Mouse (Mus musculus) liver, embryonic 15.5 days (tissue): Measurements from ENCODE around the gene Il17rc. TPM values are rescaled to one million over a fixed set of nuclear protein-coding genes. Genes with fewer than 3 reads are reported as not detected.

ENCODE experiments used
- ATAC-seq: fragments of 200-750 bp; cut with Nextera tagmentation; 2 replicates; pipeline ENCODE4 v1.8.0; 2017; ENCODE audit warnings: moderate number of reproducible peaks, mild to moderate bottlenecking, moderate library complexity; ENCODE audit not compliant: insufficient read depth
- H3K27ac ChIP-seq: fragments of 300-500 bp; sonication (generic); replicated peaks from 2 replicates; pipeline ENCODE4 v1.5.1; 2015; ENCODE audit warnings: mild to moderate bottlenecking, inconsistent platforms
- H3K27me3 ChIP-seq: fragments of 300-500 bp; sonication (generic); 2 replicates; pipeline ENCODE4 v1.6.1; 2015; ENCODE audit warnings: mild to moderate bottlenecking, inconsistent platforms
- H3K36me3 ChIP-seq: fragments of 300-500 bp; sonication (generic); replicated peaks from 2 replicates; pipeline ENCODE4 v1.6.1; 2015; ENCODE audit warnings: moderate library complexity, mild to moderate bottlenecking, inconsistent platforms
- H3K4me1 ChIP-seq: fragments of 300-500 bp; sonication (generic); replicated peaks from 2 replicates; pipeline ENCODE4 v1.6.1; 2015; ENCODE audit warnings: inconsistent platforms
- H3K4me2 ChIP-seq: fragments of 300-500 bp; sonication (generic); 2 replicates; pipeline ENCODE4 v1.6.1; 2015; ENCODE audit warnings: moderate library complexity, mild to moderate bottlenecking, inconsistent platforms
- H3K4me3 ChIP-seq: fragments of 300-500 bp; sonication (generic); replicated peaks from 2 replicates; pipeline ENCODE4 v1.5.1; 2015; ENCODE audit warnings: mild to moderate bottlenecking, inconsistent platforms
- H3K9ac ChIP-seq: fragments of 300-500 bp; sonication (generic); 2 replicates; pipeline ENCODE4 v1.6.1; 2015; ENCODE audit warnings: moderate library complexity, mild to moderate bottlenecking, inconsistent platforms
- H3K9me3 ChIP-seq: fragments of 300-500 bp; sonication (generic); replicated peaks from 2 replicates; pipeline ENCODE4 v1.6.1; 2016; ENCODE audit warnings: inconsistent platforms
- WGBS: fragments of 180-500 bp; shearing (Covaris S2); methylation state at CpG from one replicate; pipeline ENCODE4 v1.1.7; 2015; ENCODE audit warnings: mixed read lengths; ENCODE audit not compliant: insufficient replicate concordance; 5-methylcytosine and 5-hydroxymethylcytosine counted together
- polyA plus RNA-seq: library from polyadenylated mRNA; unstranded; fragments of >200 nt; fragmentation: Nextera tagmentation; extraction: Ambion mirVana; gene quantifications from 2 replicates; pipeline ENCODE4 v1.2.1, GENCODE M21; 2015

Gene Il17rc
- polyA plus RNA-seq, 1 experiment from 2014 or later = 9.1 TPM

- H3K27ac ChIP-seq = no peak within 1 kb of the TSS
- no peak within 1 kb of the TSS for H3K9ac ChIP-seq
These were observed 35.5 kb upstream of the Il17rc start, which contains the start of gene Cidec for GRCm38 (mm10) chr6:113435664-113436205. TSS of gene Cidec (minus strand) at chr6:113435760.

GRCm38 (mm10) chr6:113437135-113437534 is 34.1 kb upstream of the Il17rc start:
- H3K36me3 ChIP-seq = no peaks in the 10 kb centered on the region
- no peak overlapping the region for H3K4me2 ChIP-seq
- H3K9me3 ChIP-seq = no peaks in the 10 kb centered on the region
- H3K4me1 ChIP-seq = peaks cover 12% of the 10 kb centered on the region
- H3K27ac ChIP-seq = no peak overlapping the region
- H3K9ac ChIP-seq = no peak overlapping the region
- 64% methylated on average over 12 of the region's 12 CpGs for WGBS
- H3K27me3 ChIP-seq = no peaks in the 10 kb centered on the region
- no peak for ATAC-seq
- no peak overlapping the region for H3K4me3 ChIP-seq

More at GRCm38 (mm10) chr6:113435664-113436205, 35.5 kb upstream of the Il17rc start, which contains the start of gene Cidec:
- Histone ChIP-seq H3K4me2 (no peak within 1 kb of the TSS), H3K4me1 (no peaks in the 10 kb centered on the region), H3K36me3 (no peaks in the 10 kb centered on the region), H3K9me3 (no peaks in the 10 kb centered on the region), H3K27me3 (no peaks in the 10 kb centered on the region), H3K4me3 (no peak within 1 kb of the TSS)
- WGBS = 60% methylated on average over 9 of the region's 9 CpGs
- ATAC-seq = no peak

GRCm38 (mm10) chr6:113438721-113439430 is 32.4 kb upstream of the Il17rc start:
- Histone ChIP-seq H3K4me2 (no peak overlapping the region), H3K27ac (no peak overlapping the region), H3K27me3 (no peaks in the 10 kb centered on the region), H3K9me3 (no peaks in the 10 kb centered on the region), H3K36me3 (no peaks in the 10 kb centered on the region), H3K9ac (no peak overlapping the region), H3K4me3 (no peak overlapping the region), H3K4me1 (peaks cover 24% of the 10 kb centered on the region)
- no peak for ATAC-seq
- 41% methylated on average over 12 of the region's 12 CpGs for WGBS

DNA sequence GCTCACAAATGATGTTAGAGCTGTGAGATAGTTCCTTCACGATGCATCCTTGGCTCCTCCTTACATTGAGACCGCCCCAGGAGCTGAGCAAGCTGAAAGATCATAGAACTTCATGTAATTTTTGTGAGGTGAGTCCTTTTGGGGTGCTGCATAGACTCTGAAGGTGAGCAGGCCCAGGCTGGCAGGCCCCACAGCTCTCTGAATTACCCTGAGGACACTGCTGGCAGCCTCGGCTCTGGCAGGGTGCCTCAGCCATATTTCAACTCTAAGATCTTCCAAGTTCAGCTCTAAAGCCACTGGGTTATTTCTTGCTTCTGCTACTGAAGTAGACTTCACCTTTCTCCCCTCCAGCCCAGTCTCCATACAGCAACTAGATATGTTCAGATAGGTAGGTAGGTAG is 30.5 kb upstream of the Il17rc start:
- H3K4me3 ChIP-seq = no peak overlapping the region
- H3K9me3 ChIP-seq = no peaks in the 10 kb centered on the region
- no peak for ATAC-seq
- H3K4me2 ChIP-seq = no peak overlapping the region
- no peaks in the 10 kb centered on the region for H3K27me3 ChIP-seq
- H3K36me3 ChIP-seq = no peaks in the 10 kb centered on the region
- WGBS = 70% methylated on average over 3 of the region's 3 CpGs
- H3K4me1 ChIP-seq = peaks cover 27% of the 10 kb centered on the region
- H3K27ac ChIP-seq = no peak overlapping the region
- no peak overlapping the region for H3K9ac ChIP-seq

- Histone ChIP-seq H3K9ac (no peak overlapping the region), H3K27me3 (no peaks in the 10 kb centered on the region), H3K4me3 (no peak overlapping the region), H3K4me1 (peaks cover 27% of the 10 kb centered on the region), H3K36me3 (no peaks in the 10 kb centered on the region), H3K4me2 (no peak overlapping the region), H3K9me3 (no peaks in the 10 kb centered on the region), H3K27ac (no peak overlapping the region)
- no peak for ATAC-seq
- 47% methylated on average over 7 of the region's 7 CpGs for WGBS
These were observed 30.0 kb upstream of the Il17rc start for GRCm38 (mm10) chr6:113441147-113441680.

GRCm38 (mm10) chr6:113442087-113442441 is 29.2 kb upstream of the Il17rc start:
- H3K4me2 ChIP-seq = peak overlapping the region; percentile 91
- peak overlapping the region; percentile 82 for H3K4me3 ChIP-seq
- H3K4me1 ChIP-seq = peaks cover 27% of the 10 kb centered on the region
- peaks cover 4% of the 10 kb centered on the region for H3K36me3 ChIP-seq
- no peaks in the 10 kb centered on the region for H3K9me3 ChIP-seq
- ATAC-seq = no peak; the same call in 1 of the 2 replicates
- H3K27me3 ChIP-seq = no peaks in the 10 kb centered on the region
- 34% methylated on average over 9 of the region's 9 CpGs for WGBS
- peak overlapping the region; percentile 7; the same call in 1 of the 2 replicates for H3K27ac ChIP-seq
- peak overlapping the region; percentile 81 for H3K9ac ChIP-seq

DNA sequence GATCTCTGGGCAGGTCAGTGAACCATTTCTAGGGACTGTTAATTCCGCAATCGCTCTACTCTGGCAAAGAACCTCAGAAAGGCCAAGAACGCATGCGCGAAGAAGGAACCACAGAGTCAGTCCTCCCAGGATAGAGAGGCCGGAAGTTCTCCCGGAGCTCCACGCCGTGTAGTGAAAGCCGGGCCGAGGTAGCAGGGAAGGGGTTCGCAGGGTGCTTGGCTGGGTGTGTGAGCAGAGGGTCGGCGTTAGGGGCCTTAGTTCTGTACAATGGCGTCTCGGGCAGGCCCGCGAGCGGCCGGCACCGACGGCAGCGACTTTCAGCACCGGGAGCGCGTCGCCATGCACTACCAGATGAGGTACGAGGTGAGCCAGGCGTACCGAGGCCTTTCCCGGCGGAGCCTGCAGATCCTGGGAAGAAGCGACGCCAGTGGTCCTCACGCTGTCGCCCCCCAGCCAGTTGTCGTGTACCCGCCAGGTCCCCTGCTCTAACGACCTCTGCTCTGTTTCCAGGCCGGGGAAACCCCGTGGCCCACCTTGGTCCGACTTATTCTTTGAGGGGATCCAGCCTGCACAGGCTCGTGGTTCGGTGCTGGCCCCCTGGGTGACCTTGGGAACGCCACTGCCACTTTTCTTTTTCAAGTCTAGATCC is 28.7 kb upstream of the Il17rc start, which contains the start of gene Jagn1:
Gene Jagn1, plus strand, starts transcription at position 128 of the 649 bp plus-strand sequence.
- Histone ChIP-seq H3K4me3 (peak within 1 kb of the TSS; percentile 82), H3K4me2 (peak within 1 kb of the TSS; percentile 91), H3K9ac (peak within 1 kb of the TSS; percentile 81), H3K9me3 (no peaks in the 10 kb centered on the region), H3K27ac (peak within 1 kb of the TSS; percentile 48), H3K27me3 (no peaks in the 10 kb centered on the region), H3K36me3 (peaks cover 9% of the 10 kb centered on the region), H3K4me1 (peaks cover 27% of the 10 kb centered on the region)
- peak; percentile 84 for ATAC-seq
- under 1% methylated on average over 45 of the region's 45 CpGs for WGBS

GRCm38 (mm10) chr6:113443091-113443490 is 28.1 kb upstream of the Il17rc start:
- Histone ChIP-seq H3K4me3 (peak overlapping the region; percentile 82), H3K27me3 (no peaks in the 10 kb centered on the region), H3K27ac (peak overlapping the region; percentile 48; the same call in 1 of the 2 replicates), H3K9me3 (no peaks in the 10 kb centered on the region), H3K4me2 (peak overlapping the region; percentile 91), H3K4me1 (peaks cover 27% of the 10 kb centered on the region), H3K9ac (peak overlapping the region; percentile 81), H3K36me3 (peaks cover 14% of the 10 kb centered on the region)
- ATAC-seq = no peak
- 36% methylated on average over 12 of the region's 12 CpGs for WGBS

DNA sequence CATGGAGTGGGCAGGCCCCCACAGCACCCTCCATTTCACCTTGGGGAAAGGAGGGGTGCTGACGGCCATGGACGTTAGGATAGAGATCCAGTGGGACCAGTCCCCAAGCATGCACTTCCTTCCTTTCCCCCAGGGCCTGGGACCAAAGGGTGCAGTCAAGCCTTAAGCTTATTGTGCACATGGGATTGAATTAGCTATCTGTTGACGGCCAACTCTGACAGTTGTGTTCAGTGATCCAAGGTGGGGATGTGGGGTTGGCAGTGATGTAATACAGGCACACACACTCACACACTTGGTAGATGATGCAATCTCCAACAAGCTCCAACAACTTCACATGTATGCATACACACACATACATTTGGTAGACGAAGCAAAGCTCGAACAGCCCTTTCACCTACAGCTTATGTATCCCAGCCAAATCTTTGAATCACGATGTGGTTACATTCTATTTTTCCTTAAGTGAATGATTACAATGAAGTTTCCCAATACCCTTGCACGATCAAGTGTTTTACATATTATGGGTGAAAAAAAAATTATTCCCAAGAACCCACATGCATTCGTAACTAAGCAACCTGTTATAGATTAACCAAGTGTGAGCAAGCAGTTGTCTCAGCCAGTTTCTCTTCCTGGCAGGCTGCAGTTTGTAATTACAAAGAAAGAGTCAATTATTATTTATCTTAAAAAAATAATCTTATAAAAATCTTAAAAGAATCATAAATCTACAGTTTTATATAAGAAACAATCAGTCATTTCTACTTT is 26.8 kb upstream of the Il17rc start:
- ATAC-seq = no peak

GRCm38 (mm10) chr6:113447639-113448038 is 23.6 kb upstream of the Il17rc start:
- H3K4me2 ChIP-seq = no peak overlapping the region
- no peak for ATAC-seq
- no peak overlapping the region for H3K27ac ChIP-seq
- H3K4me1 ChIP-seq = peaks cover 14% of the 10 kb centered on the region
- no peaks in the 10 kb centered on the region for H3K9me3 ChIP-seq
- WGBS = 79% methylated on average over 4 of the region's 4 CpGs
- no peaks in the 10 kb centered on the region for H3K27me3 ChIP-seq
- no peak overlapping the region for H3K9ac ChIP-seq
- H3K36me3 ChIP-seq = peaks cover 19% of the 10 kb centered on the region
- no peak overlapping the region for H3K4me3 ChIP-seq

More for the DNA sequence above, 26.8 kb upstream of the Il17rc start:
- Histone ChIP-seq H3K27ac (no peak overlapping the region), H3K4me1 (peaks cover 27% of the 10 kb centered on the region), H3K36me3 (peaks cover 19% of the 10 kb centered on the region), H3K4me2 (no peak overlapping the region), H3K4me3 (no peak overlapping the region), H3K27me3 (no peaks in the 10 kb centered on the region), H3K9ac (no peak overlapping the region), H3K9me3 (no peaks in the 10 kb centered on the region)
- WGBS = 75% methylated on average over 7 of the region's 8 CpGs
